Mouse (Mus musculus) hindbrain, embryonic 13.5 days (tissue): ENCODE data around the gene Vsig10. TPM values are rescaled to one million over a fixed set of nuclear protein-coding genes. Genes with fewer than 3 reads are reported as not detected.
"Not testable (repeated sequence)": the region's sequence is repeated elsewhere in the genome, so short reads cannot be mapped to it uniquely, and the experiment has no call there.

Source experiments
- ATAC-seq: fragments of 200-750 bp; cut with Nextera tagmentation; 2 replicates; pipeline ENCODE4 v1.8.0; 2017; ENCODE audit warnings: moderate TSS enrichment; ENCODE audit not compliant: low FRiP score
- H3K27ac ChIP-seq: fragments of 300-500 bp; sonication (generic); 2 replicates; pipeline ENCODE4 v1.5.1; 2015; ENCODE audit warnings: inconsistent platforms, mild to moderate bottlenecking, moderate library complexity
- H3K27me3 ChIP-seq: fragments of 300-500 bp; sonication (generic); 2 replicates; pipeline ENCODE4 v1.6.1; 2015; ENCODE audit warnings: mild to moderate bottlenecking, inconsistent platforms
- H3K36me3 ChIP-seq: fragments of 300-500 bp; sonication (generic); 2 replicates; pipeline ENCODE4 v1.6.1; 2015; ENCODE audit warnings: mild to moderate bottlenecking, inconsistent platforms
- H3K4me1 ChIP-seq: fragments of 300-500 bp; sonication (generic); replicated peaks from 2 replicates; pipeline ENCODE4 v1.6.1; 2015; ENCODE audit warnings: inconsistent platforms
- H3K4me2 ChIP-seq: fragments of 300-500 bp; sonication (generic); 2 replicates; pipeline ENCODE4 v1.6.1; 2015; ENCODE audit warnings: inconsistent platforms, mild to moderate bottlenecking, moderate library complexity
- H3K4me3 ChIP-seq: fragments of 300-500 bp; sonication (generic); 2 replicates; pipeline ENCODE4 v1.5.1; 2015; ENCODE audit warnings: mild to moderate bottlenecking, inconsistent platforms
- H3K9ac ChIP-seq: fragments of 300-500 bp; sonication (generic); 2 replicates; pipeline ENCODE4 v1.6.1; 2015; ENCODE audit warnings: mild to moderate bottlenecking, inconsistent platforms
- H3K9me3 ChIP-seq: fragments of 300-500 bp; sonication (generic); 2 replicates; pipeline ENCODE4 v1.6.1; 2016; ENCODE audit warnings: inconsistent platforms
- WGBS: fragments of 180-500 bp; shearing (Covaris S2); methylation state at CpG from one replicate; pipeline ENCODE4 v1.1.7; 2015; 5-methylcytosine and 5-hydroxymethylcytosine counted together
- polyA plus RNA-seq: library from polyadenylated mRNA; unstranded; fragments of >200 nt; fragmentation: Nextera tagmentation; extraction: Ambion mirVana; gene quantifications from 2 replicates; pipeline ENCODE4 v1.2.1, GENCODE M21; 2015

The Vsig10 gene
- polyA plus RNA-seq, 1 experiment from 2014 or later, result 1.5 TPM

DNA sequence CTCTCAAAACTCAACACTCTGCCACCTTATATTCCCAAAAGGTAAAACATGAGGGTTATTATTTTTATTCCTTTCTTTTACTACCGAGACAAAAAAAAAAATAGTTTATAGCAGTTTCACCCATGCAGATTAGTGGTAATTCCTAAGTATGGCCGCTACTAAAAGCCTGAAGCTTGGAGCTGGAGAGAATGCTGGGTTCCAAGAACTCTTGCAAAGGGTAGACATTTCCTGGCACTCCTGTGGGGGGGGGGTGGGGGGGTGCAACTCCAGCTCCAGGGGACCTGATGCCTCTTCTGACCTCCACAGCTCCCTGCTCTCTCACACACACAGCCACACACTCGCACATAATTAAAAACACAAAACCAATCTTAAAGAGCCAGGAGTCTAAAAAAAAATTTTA, 32.6 kb upstream of the Vsig10 start:
- 48% methylated on average over 3 of the region's 3 CpGs for WGBS
- H3K36me3 ChIP-seq, result peaks cover 39% of the 10 kb centered on the region
- peak overlapping the region; percentile 78 for H3K4me2 ChIP-seq
- peak overlapping the region; percentile 87 for H3K9ac ChIP-seq
- peaks cover 35% of the 10 kb centered on the region for H3K4me1 ChIP-seq
- no peak overlapping the region for H3K27ac ChIP-seq
- H3K9me3 ChIP-seq, result no peaks in the 10 kb centered on the region
- no peaks in the 10 kb centered on the region for H3K27me3 ChIP-seq
- peak overlapping the region; percentile 87 for H3K4me3 ChIP-seq
- ATAC-seq, result no peak

DNA sequence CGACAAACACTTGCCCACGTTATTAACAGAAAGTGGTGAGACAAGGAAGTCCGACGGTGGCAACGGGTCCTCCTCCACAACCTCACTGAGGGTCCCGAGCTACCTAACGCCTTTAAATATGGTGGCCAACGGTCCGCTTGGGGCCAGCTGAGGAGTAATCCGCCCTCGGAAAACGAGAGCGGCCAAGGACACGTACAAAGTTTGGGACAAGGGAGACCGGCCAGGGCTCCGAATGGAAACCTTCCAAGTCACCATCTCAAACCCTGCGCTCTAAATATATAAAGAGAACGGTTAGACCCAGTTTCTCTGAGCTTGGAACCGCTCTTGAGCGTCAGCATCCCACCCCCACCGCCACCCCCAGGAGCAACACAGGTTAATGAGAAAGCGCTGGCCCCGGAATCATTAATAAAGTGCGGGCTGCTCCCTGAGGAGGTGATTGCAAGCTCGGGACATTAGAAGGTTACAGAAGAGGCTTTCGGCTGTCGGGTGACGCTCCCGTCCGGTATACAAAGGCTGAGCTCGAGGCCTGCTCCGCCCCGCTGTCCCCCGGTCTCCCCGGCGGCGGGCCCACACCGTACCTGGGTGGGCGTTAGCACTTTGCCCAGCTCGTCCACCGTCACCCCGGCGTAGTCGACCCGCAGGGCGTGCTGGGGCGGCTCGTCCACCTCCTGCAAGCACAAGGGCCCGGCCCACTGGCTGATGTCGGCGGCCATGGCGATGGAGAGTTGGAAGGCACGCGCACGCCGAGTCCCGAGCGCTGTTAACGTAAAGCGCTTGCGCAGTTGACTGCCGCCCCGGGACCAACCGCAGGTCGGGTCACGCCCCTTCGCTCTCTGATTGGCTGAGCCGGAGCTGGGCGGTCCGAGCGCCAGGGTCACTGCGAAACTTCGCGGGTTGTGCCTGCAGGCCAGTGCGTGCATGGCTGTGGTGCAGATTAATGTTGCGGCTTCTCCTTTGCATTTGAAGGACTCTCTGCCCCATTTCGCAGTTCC, 31.8 kb upstream of the Vsig10 start, which contains the start of gene Pebp1:
Gene Pebp1 (minus strand): TSS at position 795 of the 992 bp plus-strand sequence.
- under 1% methylated on average over 77 of the region's 77 CpGs for WGBS
- Histone ChIP-seq H3K27ac (peak within 1 kb of the TSS; percentile 75), H3K9me3 (no peaks in the 10 kb centered on the region), H3K4me3 (peak within 1 kb of the TSS; percentile 87), H3K27me3 (no peaks in the 10 kb centered on the region), H3K4me1 (peaks cover 35% of the 10 kb centered on the region), H3K4me2 (peak within 1 kb of the TSS; percentile 78), H3K9ac (peak within 1 kb of the TSS; percentile 87), H3K36me3 (peaks cover 31% of the 10 kb centered on the region)
- peak; percentile 95 for ATAC-seq

DNA sequence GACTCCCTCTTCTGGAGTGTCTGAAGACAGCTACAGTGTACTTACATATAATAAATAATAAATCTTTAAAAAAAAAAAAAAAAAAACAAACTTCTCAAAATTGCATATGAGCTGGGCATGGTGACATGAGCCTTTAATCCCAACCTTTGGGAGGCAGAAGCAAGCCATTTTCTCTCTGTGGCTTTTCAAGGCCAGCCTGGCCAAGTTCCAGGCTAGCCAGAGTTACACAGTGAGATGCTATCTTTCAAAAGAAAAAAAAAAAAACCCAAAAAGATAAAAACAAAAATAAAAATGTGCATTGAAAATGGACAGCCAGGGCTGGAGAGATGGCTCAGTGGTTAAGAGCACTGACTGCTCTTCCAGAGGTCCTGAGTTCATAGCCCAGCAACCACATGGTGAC, 29.2 kb upstream of the Vsig10 start:
- Histone ChIP-seq H3K4me1 (peaks cover 27% of the 10 kb centered on the region), H3K36me3 (peaks cover 10% of the 10 kb centered on the region), H3K4me3 (no peak overlapping the region), H3K9me3 (no peaks in the 10 kb centered on the region), H3K27me3 (no peaks in the 10 kb centered on the region), H3K27ac (no peak overlapping the region), H3K4me2 (no peak overlapping the region), H3K9ac (no peak overlapping the region)
- ATAC-seq, result no peak

DNA sequence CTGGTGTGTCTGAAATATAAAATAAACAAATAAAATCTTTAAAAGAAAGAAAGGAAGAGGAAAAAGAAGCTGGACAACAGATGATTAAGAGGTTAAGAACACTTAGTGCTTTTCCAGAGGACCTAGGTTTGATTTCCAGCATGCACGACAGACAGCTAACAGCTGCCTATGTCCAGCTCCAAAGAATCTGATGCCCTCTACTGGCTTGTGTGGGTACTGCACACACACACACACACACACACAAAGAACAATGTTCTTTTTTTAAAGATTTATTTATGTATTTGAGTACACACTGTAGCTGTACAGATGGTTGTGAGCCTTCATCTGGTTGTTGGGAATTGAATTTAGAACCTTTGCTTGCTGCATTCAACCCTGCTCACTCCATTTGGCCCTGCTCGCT, 28.8 kb upstream of the Vsig10 start:
- Histone ChIP-seq H3K27ac (no peak overlapping the region), H3K4me1 (peaks cover 23% of the 10 kb centered on the region), H3K4me2 (no peak overlapping the region), H3K36me3 (peaks cover 6% of the 10 kb centered on the region; the same call in 1 of the 2 replicates), H3K9me3 (no peaks in the 10 kb centered on the region), H3K4me3 (no peak overlapping the region), H3K9ac (no peak overlapping the region), H3K27me3 (no peaks in the 10 kb centered on the region)
- no peak for ATAC-seq
- 97% methylated on average over 2 of the region's 2 CpGs for WGBS

DNA sequence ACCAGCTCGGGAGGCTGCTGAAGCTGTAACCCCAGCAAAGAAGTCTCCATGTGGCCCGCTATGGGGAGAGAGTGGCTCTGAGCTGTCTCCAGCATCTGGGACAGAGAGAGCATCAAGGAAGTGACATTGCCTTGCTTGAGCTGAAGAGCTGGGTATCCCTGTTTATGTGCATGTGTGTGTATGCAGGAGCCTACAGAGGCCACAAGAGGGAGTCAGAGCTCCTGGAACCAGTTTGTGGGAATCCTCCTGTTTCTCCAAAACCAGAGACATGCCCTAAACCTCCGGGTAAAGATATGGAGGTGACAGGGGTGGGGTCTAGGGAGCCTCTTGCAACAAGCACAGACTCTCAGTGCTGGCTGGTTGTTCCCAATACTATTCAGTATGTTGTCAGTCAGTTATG, 27.6 kb upstream of the Vsig10 start:
- ATAC-seq, result no peak
- WGBS, result 82% methylated on average over 3 of the region's 3 CpGs
- no peak overlapping the region for H3K4me2 ChIP-seq
- H3K9ac ChIP-seq, result no peak overlapping the region
- peaks cover 10% of the 10 kb centered on the region for H3K4me1 ChIP-seq
- H3K36me3 ChIP-seq, result no peaks in the 10 kb centered on the region
- no peak overlapping the region for H3K4me3 ChIP-seq
- H3K9me3 ChIP-seq, result no peaks in the 10 kb centered on the region
- H3K27me3 ChIP-seq, result no peaks in the 10 kb centered on the region
- H3K27ac ChIP-seq, result no peak overlapping the region

DNA sequence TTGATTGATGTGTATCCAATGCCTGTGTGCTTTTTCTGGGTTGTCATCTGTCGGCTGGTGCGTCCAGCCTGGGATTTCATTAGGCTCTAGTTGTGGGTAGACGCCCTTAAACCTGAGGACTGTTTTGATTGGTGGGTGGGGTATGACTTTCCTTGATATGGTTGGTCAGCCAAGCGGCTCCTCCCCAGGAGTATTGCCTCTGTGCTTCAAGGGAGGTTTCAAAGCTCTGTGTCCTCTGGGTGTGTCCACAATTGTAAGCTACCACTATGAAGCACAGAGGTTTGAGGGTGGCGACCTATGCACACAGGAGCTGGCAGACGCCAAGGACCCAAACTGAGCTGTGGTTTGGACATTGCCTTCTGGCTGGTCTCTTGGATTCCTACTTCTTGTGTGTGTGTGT, 26.3 kb upstream of the Vsig10 start:
- no peaks in the 10 kb centered on the region for H3K27me3 ChIP-seq
- no peaks in the 10 kb centered on the region for H3K36me3 ChIP-seq
- 85% methylated on average over 6 of the region's 6 CpGs for WGBS
- no peak overlapping the region for H3K4me3 ChIP-seq
- ATAC-seq, result no peak
- H3K4me1 ChIP-seq, result peaks cover 6% of the 10 kb centered on the region
- no peaks in the 10 kb centered on the region for H3K9me3 ChIP-seq
- no peak overlapping the region for H3K9ac ChIP-seq
- no peak overlapping the region for H3K27ac ChIP-seq
- no peak overlapping the region for H3K4me2 ChIP-seq

DNA sequence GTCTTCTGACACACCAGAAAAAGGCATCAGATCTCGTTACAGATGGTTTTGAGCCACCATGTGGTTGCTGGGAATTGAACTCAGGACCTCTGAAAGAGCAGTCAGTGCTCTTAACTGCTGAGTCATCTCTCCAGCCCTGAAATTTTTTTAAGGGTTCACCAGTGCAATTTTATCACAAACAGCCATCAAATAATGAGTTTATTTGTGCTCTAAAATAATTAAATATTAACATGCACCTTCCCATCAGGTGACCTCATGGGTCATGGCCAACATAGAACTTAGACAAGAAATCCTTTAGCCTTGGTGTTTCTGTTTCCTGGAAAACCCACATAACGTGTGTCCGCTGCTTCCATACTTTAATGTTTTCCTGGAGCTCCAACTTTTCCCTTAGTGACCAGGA, 25.1 kb upstream of the Vsig10 start:
- H3K27ac ChIP-seq, H3K9ac ChIP-seq, H3K4me1 ChIP-seq, H3K4me3 ChIP-seq, ATAC-seq, H3K36me3 ChIP-seq, H3K4me2 ChIP-seq, H3K9me3 ChIP-seq, H3K27me3 ChIP-seq: not testable (repeated sequence)
- 84% methylated on average over 3 of the region's 3 CpGs for WGBS

DNA sequence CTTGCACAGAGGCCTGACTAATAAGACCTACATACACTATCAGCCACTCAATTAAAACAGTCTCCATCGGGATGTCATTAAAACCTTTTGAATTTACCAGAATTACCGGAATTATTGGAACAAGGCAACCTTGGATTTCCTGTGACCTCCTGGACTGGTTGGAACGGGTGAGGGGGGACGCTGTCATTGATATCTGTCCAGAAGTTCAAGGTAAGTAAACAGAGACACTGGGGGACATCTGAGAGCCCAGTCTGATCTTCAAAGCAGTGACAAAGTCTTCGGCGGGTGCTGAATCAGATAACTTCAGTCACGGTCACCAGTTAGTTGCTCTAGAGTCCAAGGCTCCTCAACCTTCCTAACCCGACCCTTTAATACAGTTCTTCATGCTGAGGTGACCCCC, 23.9 kb upstream of the Vsig10 start:
- Histone ChIP-seq H3K27me3 (no peaks in the 10 kb centered on the region), H3K9ac (no peak overlapping the region), H3K9me3 (no peaks in the 10 kb centered on the region), H3K4me2 (no peak overlapping the region), H3K36me3 (no peaks in the 10 kb centered on the region), H3K27ac (no peak overlapping the region), H3K4me1 (no peaks in the 10 kb centered on the region), H3K4me3 (no peak overlapping the region)
- ATAC-seq, result no peak
- 94% methylated on average over 8 of the region's 8 CpGs for WGBS

DNA sequence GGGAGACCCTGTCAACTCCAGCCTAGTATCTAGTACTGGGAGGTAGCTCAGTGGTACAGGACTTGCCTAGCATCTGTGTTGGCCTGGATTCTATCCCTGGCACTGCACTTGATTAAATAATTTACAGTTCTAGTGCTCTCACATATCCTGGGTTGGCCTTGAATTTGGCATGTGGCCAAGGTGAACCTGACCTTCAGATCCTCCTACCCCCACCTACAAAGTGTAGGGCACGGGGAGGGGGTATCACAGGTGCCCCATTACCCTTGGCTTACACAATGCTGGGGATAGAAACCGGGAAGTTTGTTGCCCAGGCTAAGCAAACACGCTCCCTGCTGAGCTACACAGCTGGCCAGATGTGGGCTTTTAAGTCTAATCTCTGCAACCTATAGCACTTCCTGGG, 16.0 kb upstream of the Vsig10 start:
- Histone ChIP-seq H3K27ac (no peak overlapping the region), H3K4me2 (no peak overlapping the region), H3K9me3 (no peaks in the 10 kb centered on the region), H3K4me1 (peaks cover 3% of the 10 kb centered on the region), H3K27me3 (no peaks in the 10 kb centered on the region), H3K9ac (no peak overlapping the region), H3K36me3 (no peaks in the 10 kb centered on the region), H3K4me3 (no peak overlapping the region)
- ATAC-seq, result no peak
- 80% methylated on average over 3 of the region's 3 CpGs for WGBS

DNA sequence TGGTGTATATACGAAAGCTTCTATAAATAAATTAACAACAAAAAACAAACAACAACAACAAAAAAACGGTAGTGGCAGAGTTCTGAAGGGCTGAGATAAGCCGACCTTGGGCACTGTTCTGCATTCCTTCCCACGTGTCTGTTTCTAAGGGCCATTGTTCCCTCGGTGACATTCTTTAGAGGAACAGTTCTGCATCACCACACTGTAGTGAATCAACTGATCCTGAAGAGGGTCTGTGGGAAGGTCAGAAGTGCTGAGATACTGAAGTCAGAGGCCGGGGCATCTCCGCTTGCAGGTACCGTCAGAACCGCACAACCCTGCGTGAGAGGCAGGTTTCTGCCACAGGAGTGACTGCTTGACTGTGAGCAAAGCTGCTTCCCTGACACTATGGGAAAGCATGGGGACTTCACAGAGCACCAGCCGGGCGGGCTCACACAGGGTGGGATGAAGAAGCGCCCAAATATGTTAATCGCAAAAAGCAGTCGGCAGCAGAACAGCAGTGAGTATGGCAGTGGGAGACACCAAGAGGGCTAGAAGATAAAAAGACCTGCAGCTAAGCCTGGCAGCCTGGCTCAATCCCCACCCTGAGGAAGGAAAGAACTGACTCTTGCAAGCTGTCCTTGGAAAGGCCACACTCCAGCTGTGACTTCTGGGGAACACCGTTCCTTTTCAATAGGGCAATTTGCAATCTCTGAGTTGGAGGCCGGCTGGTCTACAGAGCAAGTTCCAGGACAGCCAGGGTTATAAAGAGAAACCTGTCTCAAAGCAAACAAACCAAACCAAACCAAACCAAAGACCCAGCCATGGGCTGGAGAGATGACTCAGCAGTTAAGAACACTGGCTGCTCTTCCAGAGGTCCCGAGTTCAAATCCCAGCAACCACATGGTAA, 14.9 kb upstream of the Vsig10 start:
- no peak overlapping the region for H3K4me2 ChIP-seq
- WGBS, result 42% methylated on average over 18 of the region's 18 CpGs
- H3K4me1 ChIP-seq, result peaks cover 3% of the 10 kb centered on the region
- no peaks in the 10 kb centered on the region for H3K9me3 ChIP-seq
- no peak overlapping the region for H3K27ac ChIP-seq
- H3K27me3 ChIP-seq, result no peaks in the 10 kb centered on the region
- no peak overlapping the region for H3K9ac ChIP-seq
- H3K36me3 ChIP-seq, result no peaks in the 10 kb centered on the region
- H3K4me3 ChIP-seq, result no peak overlapping the region
- no peak for ATAC-seq

DNA sequence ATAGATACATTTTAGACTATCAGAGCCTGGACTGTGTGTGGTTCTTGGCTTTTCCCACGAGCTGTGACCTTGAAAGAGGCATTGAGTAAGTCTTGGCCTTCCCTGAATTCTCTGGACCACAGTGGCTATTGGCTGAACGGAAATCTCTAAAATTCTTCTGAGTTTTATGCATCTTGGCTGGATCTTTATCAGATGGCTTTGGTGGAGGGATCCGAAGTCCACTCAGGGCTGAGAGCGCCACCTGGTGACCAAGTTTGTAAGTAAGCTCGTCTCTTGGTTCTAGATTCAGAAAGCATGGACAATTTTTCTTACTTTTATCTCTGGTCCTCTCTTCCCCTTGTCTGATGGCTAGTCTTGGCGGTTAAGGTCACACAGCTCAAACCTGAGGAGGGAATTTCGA, 13.9 kb upstream of the Vsig10 start:
- Histone ChIP-seq H3K27me3 (no peaks in the 10 kb centered on the region), H3K9me3 (no peaks in the 10 kb centered on the region), H3K4me2 (no peak overlapping the region), H3K27ac (no peak overlapping the region), H3K9ac (no peak overlapping the region), H3K4me3 (no peak overlapping the region), H3K36me3 (no peaks in the 10 kb centered on the region), H3K4me1 (peaks cover 3% of the 10 kb centered on the region)
- 83% methylated on average over 7 of the region's 7 CpGs for WGBS
- no peak for ATAC-seq

DNA sequence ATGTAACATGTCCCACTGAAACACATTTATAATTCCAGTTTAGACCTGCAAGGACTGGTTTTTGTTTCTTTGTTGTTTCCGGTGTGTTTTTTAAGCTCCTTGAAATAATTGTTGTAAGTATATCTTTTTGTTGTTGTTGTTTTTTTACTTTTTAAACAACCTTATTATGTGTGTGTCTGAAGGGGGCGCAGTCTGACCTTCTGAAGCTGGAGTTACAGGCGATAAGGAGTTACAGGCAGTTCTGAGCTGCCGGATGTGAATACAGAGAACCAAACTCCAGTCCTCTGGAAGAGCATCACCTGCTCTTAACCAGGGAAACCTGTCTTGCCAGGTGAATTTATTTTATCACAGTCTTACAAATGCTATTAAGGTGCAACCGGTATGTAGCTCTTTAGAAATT, 13.1 kb upstream of the Vsig10 start:
- no peaks in the 10 kb centered on the region for H3K9me3 ChIP-seq
- H3K4me1 ChIP-seq, result peaks cover 3% of the 10 kb centered on the region
- no peak overlapping the region for H3K27ac ChIP-seq
- no peak overlapping the region for H3K9ac ChIP-seq
- no peak overlapping the region for H3K4me3 ChIP-seq
- no peaks in the 10 kb centered on the region for H3K36me3 ChIP-seq
- no peak overlapping the region for H3K4me2 ChIP-seq
- no peaks in the 10 kb centered on the region for H3K27me3 ChIP-seq
- WGBS, result 94% methylated on average over 5 of the region's 5 CpGs
- no peak for ATAC-seq
